11 mouse cellular contexts compared by ENCODE assay signal in genomic region chr14:23854946-23855345, GRCm38 (mm10).
DNase-seq lines count a peak whose midpoint lies in the region; ATAC-seq lines count a peak whose summit lies in the region.
"Had no signal": no experiment of that assay in that cellular context is flagged by ENCODE, and none has a peak within 500 bp of the region (broad histone marks: within the 10 kb centered on the region; RNA-seq: fewer than 3 reads in every experiment).

No protein-coding gene starts in this region.

- no peaks in the 10 kb centered on the region for H3K27me3 ChIP-seq in kidney, embryonic 16.5 days (ENCODE audit: insufficient read depth, low read length)
- H3K27me3 ChIP-seq in forebrain, embryonic 12.5 days = no peaks in the 10 kb centered on the region
- H3K27me3 ChIP-seq: limb, embryonic 12.5 days had no signal

- peak; percentile 45 for DNase-seq in kidney, adult 18-20 months
- peak; percentile 57 for DNase-seq in adipocyte (ENCODE audit: low spot score)
- DNase-seq in gastrocnemius, postnatal 25 days = peak; percentile 68
- DNase-seq in lung, postnatal 14 days = peak; percentile 40
- no peak for DNase-seq in cerebellum, postnatal 36 days
- DNase-seq: thymus, postnatal 14 days had no signal

- no peaks in the 10 kb centered on the region for H3K9me3 ChIP-seq in kidney, embryonic 16.5 days (ENCODE audit: low read length)
- H3K9me3 ChIP-seq in forebrain, embryonic 12.5 days = no peaks in the 10 kb centered on the region
- H3K9me3 ChIP-seq: limb, embryonic 12.5 days had no signal

- H3K27ac ChIP-seq in kidney, embryonic 16.5 days (ENCODE audit: low read length) = no peak overlapping the region
- H3K27ac ChIP-seq in forebrain, embryonic 12.5 days = no peak overlapping the region
- H3K27ac ChIP-seq: hindbrain, embryonic 14.5 days; limb, embryonic 12.5 days had no signal

- H3K9ac ChIP-seq in kidney, embryonic 16.5 days (replicated peaks; ENCODE audit: low read length) = no peak overlapping the region
- no peak overlapping the region for H3K9ac ChIP-seq in forebrain, embryonic 12.5 days
- H3K9ac ChIP-seq: hindbrain, embryonic 14.5 days; limb, embryonic 12.5 days had no signal

- ATAC-seq in kidney, embryonic 16.5 days (ENCODE audit: low FRiP score, low TSS enrichment) = no peak
- no peak for ATAC-seq in forebrain, embryonic 12.5 days (ENCODE audit: low FRiP score)

- no peak overlapping the region for H3K4me3 ChIP-seq in kidney, embryonic 16.5 days (ENCODE audit: low read length)
- H3K4me3 ChIP-seq in forebrain, embryonic 12.5 days (replicated peaks) = no peak overlapping the region
- H3K4me3 ChIP-seq: erythroblast, embryonic 14.5 days; limb, embryonic 12.5 days had no signal

- no peaks in the 10 kb centered on the region for H3K36me3 ChIP-seq in kidney, embryonic 16.5 days (ENCODE audit: insufficient read depth, low read length)
- no peaks in the 10 kb centered on the region for H3K36me3 ChIP-seq in forebrain, embryonic 12.5 days (replicated peaks)
- H3K36me3 ChIP-seq: limb, embryonic 12.5 days had no signal

- no peak overlapping the region for H3K4me2 ChIP-seq in kidney, embryonic 16.5 days (replicated peaks; ENCODE audit: low read depth, low read length)
- H3K4me2 ChIP-seq in forebrain, embryonic 12.5 days = no peak overlapping the region
- H3K4me2 ChIP-seq: hindbrain, embryonic 14.5 days; limb, embryonic 12.5 days had no signal

- no peaks in the 10 kb centered on the region for H3K4me1 ChIP-seq in kidney, embryonic 16.5 days (ENCODE audit: insufficient read depth, low read length)
- H3K4me1 ChIP-seq in forebrain, embryonic 12.5 days = no peaks in the 10 kb centered on the region
- H3K4me1 ChIP-seq: limb, embryonic 12.5 days had no signal

- 52% methylated on average over 2 of the region's 2 CpGs for WGBS in kidney, embryonic 16.5 days
- 88% methylated on average over 2 of the region's 2 CpGs for WGBS in forebrain, embryonic 12.5 days

Comparison
In these comparisons a context has a peak if more than half of its experiments do, and no peak if none do; other contexts are left out.
1. DNase-seq: peak in kidney, adult 18-20 months (single experiment), adipocyte (single experiment), gastrocnemius, postnatal 25 days (single experiment) and lung, postnatal 14 days (single experiment); none in cerebellum, postnatal 36 days (0 of 2).